Mouse (Mus musculus) MEL (cell line): ENCODE results near the gene Guca2a. TPM values are rescaled to one million over a fixed set of nuclear protein-coding genes. Genes with fewer than 3 reads are reported as not detected.

Source experiments
- DNase-seq: peaks from one replicate; pipeline ENCODE4 v3.0.0; 2011; ENCODE audit warnings: low read depth, low spot score
- H3K27ac ChIP-seq: 2 replicates; pipeline ENCODE4 v1.5.1; 2012; ENCODE audit warnings: low read depth, mild to moderate bottlenecking, control low read depth, low read length, moderate library complexity; ENCODE audit not compliant: control insufficient read depth
- H3K27me3 ChIP-seq, 2 experiments: fragments of 150-350 bp in 1 of 2; sonication (generic) in 1 of 2; 2 replicates each; pipeline ENCODE4 v1.6.1; 2012; ENCODE audit warnings: low read length in 2 of 2, mild to moderate bottlenecking in 2 of 2, improper control_type of control experiment in 1 of 2, moderate library complexity in 1 of 2; ENCODE audit not compliant: insufficient read depth in 2 of 2, control insufficient read depth in 1 of 2
- H3K36me3 ChIP-seq, 2 experiments: 2 replicates each; pipeline ENCODE4 v1.6.1; 2012 to 2014; ENCODE audit warnings: low read length in 2 of 2, improper control_type of control experiment in 1 of 2, inconsistent platforms in 1 of 2, mild to moderate bottlenecking in 1 of 2; ENCODE audit not compliant: insufficient read depth in 2 of 2, control insufficient read depth in 1 of 2
- H3K4me1 ChIP-seq, 2 experiments: fragments of 150-350 bp in 1 of 2; sonication (generic) in 1 of 2; 2 replicates each; pipeline ENCODE4 v1.6.1; 2012; ENCODE audit warnings: low read length in 2 of 2, improper control_type of control experiment in 1 of 2, mild to moderate bottlenecking in 1 of 2; ENCODE audit not compliant: insufficient read depth in 2 of 2, control insufficient read depth in 1 of 2
- H3K4me3 ChIP-seq, 2 experiments: fragments of 150-350 bp in 1 of 2; sonication (generic) in 1 of 2; 2 replicates each; pipeline ENCODE4 v1.5.1; 2012; ENCODE audit warnings: low read depth in 2 of 2, low read length in 2 of 2, mild to moderate bottlenecking in 2 of 2, moderate library complexity in 2 of 2, control low read depth in 1 of 2, improper control_type of control experiment in 1 of 2; ENCODE audit not compliant: control insufficient read depth in 1 of 2, insufficient read depth in 1 of 2
- H3K79me2 ChIP-seq: 2 replicates; pipeline ENCODE4 v1.6.1; 2012; ENCODE audit warnings: mild to moderate bottlenecking, low read length, moderate library complexity; ENCODE audit not compliant: control insufficient read depth, poor library complexity, insufficient read depth
- H3K9ac ChIP-seq: 2 replicates; pipeline ENCODE4 v1.6.1; 2012; ENCODE audit warnings: low read depth, mild to moderate bottlenecking, control low read depth, low read length, moderate library complexity; ENCODE audit not compliant: control insufficient read depth, poor library complexity, severe bottlenecking
- H3K9me3 ChIP-seq: fragments of 150-350 bp; sonication (generic); replicated peaks from 2 replicates; pipeline ENCODE4 v1.6.1; 2012; ENCODE audit warnings: mild to moderate bottlenecking, low read length, improper control_type of control experiment, moderate library complexity; ENCODE audit not compliant: insufficient read depth
- BHLHE40 ChIP-seq: IDR thresholded peaks from 2 replicates; pipeline ENCODE4 v1.6.1; 2012; ENCODE audit warnings: low read depth, mild to moderate bottlenecking, inconsistent platforms, low read length, improper control_type of control experiment, borderline replicate concordance
- CHD1 ChIP-seq: IDR thresholded peaks from 2 replicates; pipeline ENCODE4 v1.6.1; 2012; ENCODE audit warnings: low read depth, mild to moderate bottlenecking, inconsistent platforms, low read length, improper control_type of control experiment
- CHD2 ChIP-seq: IDR thresholded peaks from 2 replicates; pipeline ENCODE4 v1.6.1; 2011; ENCODE audit warnings: low read length, improper control_type of control experiment
- ELF1 ChIP-seq: IDR thresholded peaks from 2 replicates; pipeline ENCODE4 v1.6.1; 2014; ENCODE audit warnings: low read depth, mild to moderate bottlenecking, inconsistent platforms, low read length, improper control_type of control experiment, moderate library complexity
- GATA1 ChIP-seq: IDR thresholded peaks from 2 replicates; pipeline ENCODE4 v1.6.1; 2011; ENCODE audit warnings: low read depth, low read length, improper control_type of control experiment
- JUND ChIP-seq: IDR thresholded peaks from 2 replicates; pipeline ENCODE4 v1.6.1; 2011; ENCODE audit warnings: low read depth, mild to moderate bottlenecking, improper control_type of control experiment, low read length
- KAT2A ChIP-seq: conservative IDR thresholded peaks from 2 replicates; pipeline ENCODE4 v1.6.1; 2012; ENCODE audit warnings: low read depth, low read length, improper control_type of control experiment, inconsistent platforms
- MAX ChIP-seq: IDR thresholded peaks from 2 replicates; pipeline ENCODE4 v1.6.1; 2011; ENCODE audit warnings: low read length, improper control_type of control experiment
- MEF2A ChIP-seq: IDR thresholded peaks from 2 replicates; pipeline ENCODE4 v1.6.1; 2014; ENCODE audit warnings: low read depth, mild to moderate bottlenecking, inconsistent platforms, low read length, improper control_type of control experiment; ENCODE audit not compliant: poor library complexity, insufficient replicate concordance, severe bottlenecking; ENCODE audit errors: extremely low read depth
- MXI1 ChIP-seq: IDR thresholded peaks from 2 replicates; pipeline ENCODE4 v1.6.1; 2011; ENCODE audit warnings: mild to moderate bottlenecking, low read depth, low read length, improper control_type of control experiment
- MYC ChIP-seq: IDR thresholded peaks from 2 replicates; pipeline ENCODE4 v1.6.1; 2011; ENCODE audit warnings: low read depth, mild to moderate bottlenecking, low read length, improper control_type of control experiment, moderate library complexity
- NELFE ChIP-seq: IDR thresholded peaks from 2 replicates; pipeline ENCODE4 v1.6.1; 2011; ENCODE audit warnings: low read depth, low read length, improper control_type of control experiment
- POLR2AphosphoS2 ChIP-seq: IDR thresholded peaks from 2 replicates; pipeline ENCODE4 v1.6.1; 2011; ENCODE audit warnings: low read length, improper control_type of control experiment
- POLR2AphosphoS5 ChIP-seq: IDR thresholded peaks from 2 replicates; pipeline ENCODE4 v1.6.1; 2012; ENCODE audit warnings: low read depth, borderline replicate concordance, mild to moderate bottlenecking, inconsistent platforms, low read length, moderate library complexity, mixed read lengths
- RAD21 ChIP-seq: IDR thresholded peaks from 2 replicates; pipeline ENCODE4 v1.6.1; 2011; ENCODE audit warnings: mild to moderate bottlenecking, low read depth, low read length, improper control_type of control experiment
- SIN3A ChIP-seq: IDR thresholded peaks from 2 replicates; pipeline ENCODE4 v1.6.1; 2012; ENCODE audit warnings: low read length, improper control_type of control experiment, inconsistent platforms
- SMC3 ChIP-seq: IDR thresholded peaks from 2 replicates; pipeline ENCODE4 v1.6.1; 2011; ENCODE audit warnings: low read depth, low read length, improper control_type of control experiment
- TBP ChIP-seq: IDR thresholded peaks from 2 replicates; pipeline ENCODE4 v1.8.0; 2011; ENCODE audit warnings: low read depth, low read length, improper control_type of control experiment
- UBTF ChIP-seq: IDR thresholded peaks from 2 replicates; pipeline ENCODE4 v1.6.1; 2012; ENCODE audit warnings: low read depth, mild to moderate bottlenecking, inconsistent platforms, low read length, improper control_type of control experiment, moderate library complexity, borderline replicate concordance; ENCODE audit not compliant: insufficient read depth
- USF2 ChIP-seq, 2 experiments: IDR thresholded peaks; 2 replicates each; pipeline ENCODE4 v1.6.1; 2011 to 2012; ENCODE audit warnings: improper control_type of control experiment in 2 of 2, low read length in 2 of 2, borderline replicate concordance in 1 of 2, inconsistent platforms in 1 of 2, low read depth in 1 of 2, mild to moderate bottlenecking in 1 of 2; ENCODE audit not compliant: insufficient read depth in 1 of 2
- ZC3H11A ChIP-seq: IDR thresholded peaks from 2 replicates; pipeline ENCODE4 v1.6.1; 2012; ENCODE audit warnings: low read depth, mild to moderate bottlenecking, inconsistent platforms, low read length, improper control_type of control experiment
- ZKSCAN1 ChIP-seq: IDR thresholded peaks from 2 replicates; pipeline ENCODE4 v1.6.1; 2012; ENCODE audit warnings: low read depth, mild to moderate bottlenecking, inconsistent platforms, low read length, improper control_type of control experiment, moderate library complexity
- ZMIZ1 ChIP-seq: IDR thresholded peaks from 2 replicates; pipeline ENCODE4 v1.6.1; 2012; ENCODE audit warnings: low read depth, mild to moderate bottlenecking, inconsistent platforms, low read length, improper control_type of control experiment, moderate library complexity
- ZNF384 ChIP-seq: IDR thresholded peaks from 2 replicates; pipeline ENCODE4 v1.6.1; 2012; ENCODE audit warnings: low read depth, mild to moderate bottlenecking, inconsistent platforms, low read length, improper control_type of control experiment
- polyA plus RNA-seq, 2 experiments: library from polyadenylated mRNA; stranded (reverse) in 1 of 2; unstranded in 1 of 2; fragments of >175 nt in 1 of 2; fragments of >200 nt in 1 of 2; gene quantifications; 2 replicates each; pipeline versions ENCODE4 v1.2.1 to v1.2.4; 2012; ENCODE audit warnings: low replicate concordance in 2 of 2, low read depth in 1 of 2; ENCODE audit not compliant: insufficient read length in 2 of 2, insufficient read depth in 1 of 2, missing spikeins in 1 of 2
- total RNA-seq: library from RNA; depleted of rRNA; stranded (reverse); fragments of 300-350 nt; gene quantifications from 2 replicates; pipeline ENCODE4 v1.2.3, GENCODE M21; 2012

The Guca2a gene
- total and polyA plus RNA-seq, 3 experiments = not detected

DNA sequence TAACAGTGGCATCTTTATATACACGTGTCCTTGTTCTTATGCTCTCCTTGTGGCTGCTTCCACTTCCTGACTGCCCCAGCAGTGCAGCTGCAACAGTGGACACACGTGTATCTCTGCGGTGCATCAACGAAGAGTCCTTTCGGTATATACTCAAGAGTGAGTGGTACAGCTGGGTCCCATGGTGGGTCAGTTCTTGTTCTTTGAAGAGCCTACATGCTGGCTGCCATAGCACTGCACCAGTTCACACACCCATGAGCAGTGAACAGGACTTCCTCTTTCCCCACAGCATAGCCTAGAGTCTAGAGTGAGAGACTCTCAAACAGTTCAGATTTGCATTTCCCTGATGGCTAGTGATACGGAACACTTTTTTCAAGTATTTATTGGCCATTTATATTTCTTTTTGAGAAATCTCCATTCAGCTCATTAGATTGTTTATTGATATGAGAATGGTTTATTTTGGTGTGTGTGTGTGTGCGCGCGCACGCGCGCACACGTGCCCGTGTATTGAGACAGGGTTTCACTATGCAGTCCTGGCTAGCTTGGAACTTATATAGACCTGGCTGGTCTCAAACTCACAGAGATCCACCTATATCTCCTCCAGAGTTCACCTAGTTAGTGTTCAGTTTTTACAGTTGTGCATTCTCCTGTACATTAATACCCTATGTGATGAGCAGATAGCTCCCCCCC, 26.0 kb downstream of the Guca2a start:
- Histone ChIP-seq H3K79me2 (no peaks in the 10 kb centered on the region), H3K36me3 (no peaks in the 10 kb centered on the region), H3K27ac (no peak overlapping the region), H3K4me3 (no peak overlapping the region), H3K27me3 (no peaks in the 10 kb centered on the region), H3K9ac (no peak overlapping the region), H3K4me1 (no peaks in the 10 kb centered on the region), H3K9me3 (no peaks in the 10 kb centered on the region)
- no peak for DNase-seq
- TF ChIP-seq UBTF (no peak), SIN3A (no peak)

DNA sequence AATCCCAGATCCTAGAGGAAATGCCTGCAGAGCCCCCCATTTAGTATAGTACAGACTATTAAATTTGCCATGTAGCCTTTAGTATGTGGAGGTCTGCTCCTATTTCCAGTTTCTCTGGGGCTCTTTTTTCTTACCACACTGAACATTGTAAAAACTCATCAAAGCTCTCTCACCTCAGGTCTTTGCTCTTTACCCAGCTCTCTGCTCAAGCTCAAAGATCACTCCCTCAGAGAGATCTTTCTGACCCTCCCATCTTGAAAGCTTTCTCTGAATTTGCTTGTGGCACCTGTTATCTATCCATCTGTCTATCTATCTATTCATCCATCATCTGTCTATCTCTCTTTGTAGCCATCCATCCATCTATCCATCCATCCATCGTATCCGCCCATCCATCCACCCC, 27.7 kb downstream of the Guca2a start:
- H3K9ac ChIP-seq = no peak overlapping the region
- H3K27me3 ChIP-seq = no peaks in the 10 kb centered on the region
- no peak overlapping the region for H3K27ac ChIP-seq
- no peaks in the 10 kb centered on the region for H3K79me2 ChIP-seq
- H3K4me1 ChIP-seq = no peaks in the 10 kb centered on the region
- no peak for DNase-seq
- TF ChIP-seq RAD21 (no peak), SMC3 (no peak), ZC3H11A (no peak), MYC (no peak), ZKSCAN1 (no peak), MAX (no peak), ELF1 (no peak), CHD1 (no peak), NELFE (no peak)
- H3K36me3 ChIP-seq = no peaks in the 10 kb centered on the region
- no peaks in the 10 kb centered on the region for H3K9me3 ChIP-seq
- H3K4me3 ChIP-seq = no peak overlapping the region

- no peaks in the 10 kb centered on the region for H3K9me3 ChIP-seq
- no peak overlapping the region for H3K27ac ChIP-seq
- no peak overlapping the region for H3K9ac ChIP-seq
- DNase-seq = no peak
- no peaks in the 10 kb centered on the region for H3K4me1 ChIP-seq
- TF ChIP-seq GATA1 = no peak
- no peak for TF ChIP-seq RAD21
- no peak for TF ChIP-seq CHD2
- no peak for TF ChIP-seq SIN3A
- no peak for TF ChIP-seq NELFE
- no peak for TF ChIP-seq MAX
- no peak for TF ChIP-seq POLR2AphosphoS5
- no peak for TF ChIP-seq MXI1
- no peak for TF ChIP-seq KAT2A
- TF ChIP-seq TBP = no peak
- no peak for TF ChIP-seq ZNF384
- TF ChIP-seq ZMIZ1 = no peak
- TF ChIP-seq ELF1 = no peak
- TF ChIP-seq MYC = no peak
- no peak for TF ChIP-seq POLR2AphosphoS2
- no peak for TF ChIP-seq USF2 (IDR thresholded peaks at IDR 0.05; ENCODE audit: borderline replicate concordance in 1 of 2, insufficient read depth in 1 of 2, low read depth in 1 of 2, low read length in 2 of 2)
- no peak for TF ChIP-seq MEF2A
- TF ChIP-seq SMC3 = no peak
- TF ChIP-seq JUND = no peak
- no peak for TF ChIP-seq BHLHE40
- TF ChIP-seq, all 39 proteins: peak for 0
- H3K4me3 ChIP-seq = no peak overlapping the region
- no peaks in the 10 kb centered on the region for H3K27me3 ChIP-seq
- H3K36me3 ChIP-seq = no peaks in the 10 kb centered on the region
- no peaks in the 10 kb centered on the region for H3K79me2 ChIP-seq
Measured at GRCm38 (mm10) chr4:119666116-119666515, 28.6 kb downstream of the Guca2a start.
